Mouse (Mus musculus) spleen, embryonic (tissue): ENCODE measurements around the gene Gna13.

Experiments
- CTCF ChIA-PET: fragments of 350-600 bp; sonication (Branson Sonifier 250); formaldehyde crosslinking; loops from one replicate; lab custom pipeline; 2022; lab: Charles Lee

Gene Gna13

DNA sequence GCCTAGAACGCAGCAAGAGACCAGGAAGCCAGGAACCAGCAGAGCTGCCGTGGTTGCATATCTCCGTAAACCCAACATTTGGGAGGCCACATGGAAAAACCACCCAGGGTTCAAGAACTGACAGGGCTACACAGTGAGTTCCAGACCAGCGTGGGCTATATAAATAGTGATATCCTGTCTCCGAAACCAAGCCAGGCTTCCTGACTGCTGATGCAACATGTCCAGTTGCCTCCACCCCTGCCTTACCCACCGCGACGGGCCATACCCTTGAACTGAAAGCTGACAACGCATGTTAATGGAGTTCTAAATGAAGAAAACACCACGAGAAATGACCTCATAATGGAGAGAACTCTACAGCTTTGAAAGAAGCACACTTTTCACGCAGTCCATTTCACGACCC, 14.2 kb upstream of the Gna13 start:
- CTCF ChIA-PET: no interaction called here

- CTCF ChIA-PET: no interaction called here
Measured at GRCm38 (mm10) chr11:109349652-109350316, 12.8 kb upstream of the Gna13 start.

DNA sequence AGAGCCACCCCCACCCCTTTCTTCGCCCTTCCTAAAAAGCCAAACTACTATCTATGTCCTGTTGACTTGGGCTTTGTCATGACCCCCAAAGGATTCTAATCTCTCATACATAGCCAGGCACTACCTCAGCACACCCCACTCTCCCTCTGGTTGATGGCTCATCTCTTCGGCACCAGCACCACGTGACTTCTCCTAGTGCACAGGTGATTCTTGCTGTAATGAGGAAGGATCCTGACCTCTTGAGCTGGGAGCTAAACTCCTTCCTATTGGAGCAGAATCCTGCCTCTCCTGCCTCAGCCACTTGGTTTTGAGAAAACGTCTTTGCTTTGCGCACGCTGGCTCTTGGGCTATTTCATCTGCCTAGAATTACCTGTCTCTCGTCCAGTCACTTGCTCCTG, 12.3 kb upstream of the Gna13 start:
- CTCF ChIA-PET: no interaction called here

GRCm38 (mm10) chr11:109351489-109351888, 11.1 kb upstream of the Gna13 start:
- CTCF ChIA-PET: no interaction called here

DNA sequence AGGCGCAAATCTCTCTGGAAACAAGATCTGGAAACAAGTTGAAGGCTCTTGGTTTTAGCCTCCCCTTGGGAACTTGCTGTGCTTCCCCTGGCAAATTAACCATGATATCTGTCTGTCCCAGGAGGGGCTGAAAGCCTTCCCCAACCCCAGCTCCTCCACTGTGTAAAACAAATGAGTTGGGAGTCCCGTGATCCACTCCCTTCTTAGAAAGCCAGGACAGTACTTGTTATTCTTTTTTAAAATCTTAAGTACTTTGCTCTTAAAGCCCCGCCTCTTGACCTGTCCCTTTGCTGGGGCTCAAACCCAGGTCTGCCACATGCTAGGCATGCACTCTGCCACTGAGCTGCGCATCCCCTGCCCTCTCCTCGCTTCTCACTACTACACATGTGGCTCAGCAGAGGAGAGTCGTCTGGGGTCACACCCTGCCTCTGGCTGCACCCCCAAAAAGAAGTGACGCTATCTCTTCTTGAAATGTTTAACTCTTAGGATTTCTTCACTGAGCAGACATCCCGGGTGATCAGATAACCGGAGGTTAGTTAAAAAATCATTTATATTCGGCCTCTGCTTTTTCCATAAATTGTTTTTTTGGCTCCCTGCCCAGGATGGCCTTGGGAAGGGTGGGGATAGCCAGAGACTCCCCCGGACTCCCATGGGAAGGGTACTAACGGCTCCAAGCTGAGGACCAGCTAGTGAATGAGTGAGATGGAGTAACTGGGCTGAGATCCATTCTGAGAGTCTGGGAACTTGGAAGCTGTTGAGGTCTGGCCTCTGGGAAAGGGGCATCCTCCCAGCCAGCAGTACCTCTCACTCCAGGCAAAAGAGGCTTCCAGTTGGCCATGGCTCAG, 9.0 kb upstream of the Gna13 start:
- CTCF ChIA-PET: interaction anchor here (0.5 kb wide), 1 partner anchor 1089 kb away, joined by 18 read pairs; no protein-coding TSS in a partner anchor

DNA sequence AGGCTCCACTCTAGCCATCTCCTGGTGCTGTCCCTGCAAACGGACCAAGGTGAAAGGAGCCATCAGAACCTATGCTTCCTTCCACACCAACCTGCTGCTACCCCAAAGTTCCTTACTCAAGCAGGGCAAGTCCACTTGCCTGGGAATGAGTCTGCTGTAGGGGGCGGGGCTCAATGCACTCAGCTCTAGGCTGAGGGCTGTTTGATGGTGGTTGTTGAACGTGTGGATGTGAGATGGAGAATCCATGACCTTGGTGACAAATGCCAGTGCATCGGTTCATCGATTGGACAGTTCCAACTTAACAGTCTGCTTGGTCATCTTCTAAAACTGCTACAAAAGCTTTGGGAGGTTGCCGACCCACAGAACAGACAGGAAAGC, 8.4 kb upstream of the Gna13 start:
- CTCF ChIA-PET: no interaction called here

DNA sequence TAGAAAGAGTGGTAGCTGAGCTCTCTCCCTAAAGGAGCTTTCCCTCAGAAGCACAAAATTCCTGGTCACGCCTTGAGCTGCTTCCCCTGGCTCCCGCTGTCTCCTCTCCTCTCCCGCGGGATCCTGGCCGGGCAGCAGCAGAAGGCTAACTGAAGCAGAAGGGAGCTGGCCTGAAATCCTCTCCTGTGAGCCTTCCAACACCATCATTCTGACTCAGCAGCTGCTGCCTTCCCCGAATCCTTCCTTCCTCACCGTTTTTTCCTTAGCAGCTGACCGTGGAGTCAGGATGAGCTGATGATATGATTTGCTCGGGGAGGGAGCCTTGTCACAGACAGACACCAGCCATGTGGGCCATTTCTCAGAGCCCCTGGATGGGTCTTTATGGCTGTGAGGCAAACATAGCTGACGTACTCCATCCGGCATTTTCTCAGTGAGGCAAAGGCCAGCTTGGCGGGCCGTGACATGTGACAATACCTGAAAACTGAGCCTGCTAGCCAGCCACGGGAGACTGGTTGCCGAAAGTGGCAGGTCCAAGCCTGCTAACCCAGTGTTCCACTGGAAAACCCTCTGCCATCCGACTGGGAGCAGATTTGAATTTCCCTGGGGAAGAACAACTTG, 6.8 kb upstream of the Gna13 start:
- CTCF ChIA-PET: no interaction called here

GRCm38 (mm10) chr11:109357171-109357570, 5.5 kb upstream of the Gna13 start:
- CTCF ChIA-PET: interaction anchor here (0.5 to 0.7 kb wide), 2 partner anchors 55 to 613 kb away, joined by 3 to 4 read pairs; no protein-coding TSS in a partner anchor

- CTCF ChIA-PET: no interaction called here
Measured at GRCm38 (mm10) chr11:109358549-109358948, 4.1 kb upstream of the Gna13 start.

DNA sequence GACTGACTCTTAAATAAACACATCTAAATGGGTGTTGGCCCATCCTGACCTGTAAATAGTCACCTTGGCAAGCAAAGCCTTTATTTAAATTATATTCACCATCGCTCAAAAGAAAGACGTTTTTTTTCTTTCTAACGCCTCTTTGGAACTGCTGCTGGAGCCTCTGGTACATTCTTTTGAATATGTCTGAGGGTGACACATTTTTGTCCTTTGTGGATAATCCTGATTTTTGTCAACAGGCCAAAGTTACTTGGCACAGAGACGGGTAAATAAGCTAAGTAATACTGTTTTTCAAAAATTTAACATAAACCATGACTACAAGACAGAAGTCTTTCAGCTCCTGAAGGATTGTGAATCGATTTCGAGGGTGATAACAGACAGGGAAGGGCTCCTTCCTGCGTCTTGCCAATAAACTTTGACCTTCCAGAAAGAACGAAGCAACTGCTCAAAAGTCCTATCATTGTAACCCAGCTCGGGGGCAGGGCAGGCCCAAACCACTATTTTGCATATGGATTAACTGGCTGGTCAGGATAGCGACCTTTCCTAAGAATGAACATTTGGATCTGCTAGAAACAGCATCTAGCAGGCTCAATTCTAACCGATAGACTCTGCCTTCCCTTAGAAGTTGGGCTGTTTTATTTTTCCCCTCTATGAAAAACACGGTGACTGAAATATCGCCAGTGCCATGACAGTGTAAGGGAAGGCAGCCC, 3.4 kb upstream of the Gna13 start:
- CTCF ChIA-PET: no interaction called here

DNA sequence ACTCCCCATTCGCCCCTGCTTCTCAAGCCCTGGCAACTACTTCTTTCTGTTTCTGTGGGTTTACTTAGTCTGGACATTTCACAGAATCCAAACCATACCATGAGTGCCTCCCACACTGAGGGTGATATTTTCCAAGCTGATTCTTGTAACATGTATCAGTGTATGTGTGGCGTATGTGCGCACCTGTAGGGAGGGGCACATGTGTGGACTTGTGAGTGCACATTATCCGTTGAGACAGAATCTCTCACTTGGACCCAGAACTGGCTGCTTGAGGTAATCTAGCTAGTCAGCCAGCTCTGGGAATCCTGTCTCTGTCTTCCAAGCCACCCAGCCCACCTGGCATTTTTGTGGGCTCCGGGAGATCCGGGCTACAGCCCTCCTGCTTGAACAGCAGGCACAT, 2.5 kb upstream of the Gna13 start:
- CTCF ChIA-PET: interaction anchor here (1.2 kb wide), 1 partner anchor 29 kb away, joined by 4 read pairs; no protein-coding TSS in a partner anchor

- CTCF ChIA-PET: interaction anchor here (1.2 to 1.6 kb wide), 2 partner anchors 15 to 29 kb away, joined by 4 to 5 read pairs; no protein-coding TSS in a partner anchor
Measured at GRCm38 (mm10) chr11:109360581-109361040, 2.0 kb upstream of the Gna13 start.

- CTCF ChIA-PET: interaction anchor here (1.2 to 1.6 kb wide), 2 partner anchors 16 to 30 kb away, joined by 4 to 5 read pairs; no protein-coding TSS in a partner anchor
Measured at GRCm38 (mm10) chr11:109361241-109361630, 1.4 kb upstream of the Gna13 start.

DNA sequence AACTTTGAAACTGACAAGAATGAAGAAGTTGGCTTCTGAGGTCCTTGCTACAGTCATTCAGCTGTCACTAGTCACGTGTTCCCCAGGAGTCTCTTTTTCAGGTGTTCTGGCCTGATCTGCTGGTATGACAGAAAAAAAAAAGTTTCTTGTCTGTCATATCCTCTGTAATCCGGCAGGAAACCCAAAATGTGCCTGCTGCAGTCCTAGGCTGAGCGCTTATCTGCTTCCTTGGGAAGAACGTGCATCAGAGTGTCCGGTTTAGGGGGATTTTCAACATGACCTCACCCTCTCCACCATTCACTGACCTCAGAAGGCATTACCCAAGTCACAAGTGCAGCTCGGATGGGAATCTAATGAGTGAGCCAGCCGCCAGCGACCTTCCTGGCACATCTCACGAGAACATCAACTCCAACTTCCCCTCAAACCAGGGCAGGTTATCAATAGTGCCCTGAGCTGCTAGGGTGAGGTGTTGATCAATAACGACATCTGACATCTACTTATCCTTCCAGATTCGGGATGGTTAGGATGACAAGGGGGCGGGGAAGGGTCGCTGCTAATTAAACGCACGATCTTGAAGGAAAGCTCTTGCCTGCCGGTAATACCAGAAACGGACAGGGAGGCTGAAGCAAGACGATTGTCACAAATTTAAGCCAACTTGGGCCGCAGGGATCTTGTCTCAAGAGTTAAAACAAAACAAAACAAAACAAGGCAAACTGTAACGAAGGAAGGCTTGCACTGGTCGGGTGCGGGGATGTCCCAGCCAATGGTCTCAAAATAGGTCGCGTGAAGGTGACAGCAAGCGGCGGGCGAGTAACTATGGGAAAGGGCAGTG, 784 bp upstream of the Gna13 start:
- CTCF ChIA-PET: interaction anchor here (0.9 to 1.6 kb wide), 2 partner anchors 17 to 60 kb away, joined by 4 to 5 read pairs; no protein-coding TSS in a partner anchor

DNA sequence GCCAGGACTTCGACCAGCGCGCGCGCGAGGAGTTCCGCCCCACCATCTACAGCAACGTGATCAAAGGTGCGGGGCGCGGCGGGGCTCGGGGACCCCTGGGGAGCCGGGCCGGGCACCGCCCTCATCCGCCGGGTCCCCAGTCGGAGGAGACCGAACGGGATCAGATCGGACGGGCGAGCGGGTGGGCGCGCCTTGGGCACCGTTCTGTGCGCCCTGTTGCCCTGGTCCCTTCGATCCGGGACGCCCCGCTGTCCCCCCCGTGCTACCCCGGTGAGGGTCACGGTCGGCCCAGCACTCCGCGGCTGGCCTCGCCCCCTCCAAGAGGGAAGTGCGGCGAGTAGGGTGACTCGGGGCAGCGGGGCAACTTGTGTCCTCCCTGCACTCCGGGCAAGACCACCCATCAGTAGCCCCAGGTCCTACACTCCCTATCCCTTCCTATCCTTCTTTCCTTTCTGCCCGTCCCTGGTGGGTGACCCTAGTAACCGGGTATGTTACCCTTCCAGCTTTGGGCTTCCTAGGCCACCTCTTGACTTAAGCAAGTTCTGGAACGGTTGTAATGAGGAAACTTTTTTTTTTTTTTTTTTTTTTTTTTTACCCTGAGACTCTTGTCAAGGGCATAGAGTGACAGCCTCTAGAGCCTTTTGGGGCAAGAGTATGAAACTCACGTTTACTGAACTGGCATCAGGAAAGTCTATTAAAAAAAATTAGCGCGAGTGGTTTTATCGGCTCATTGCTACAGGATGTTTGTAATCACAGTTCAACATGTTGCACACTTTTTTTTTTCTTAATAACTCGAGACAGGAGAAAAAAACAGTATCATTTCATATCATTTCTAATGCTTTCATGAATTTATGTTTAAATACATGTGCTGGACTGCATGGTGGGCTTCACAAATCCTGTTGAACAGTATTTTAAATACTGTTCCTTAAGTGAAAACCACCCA, 831 bp downstream of the Gna13 start:
- CTCF ChIA-PET: interaction anchor here (0.8 kb wide), 1 partner anchor 40 kb away, joined by 4 read pairs; no protein-coding TSS in a partner anchor

- CTCF ChIA-PET: no interaction called here
Measured at GRCm38 (mm10) chr11:109364337-109364736, 1.7 kb downstream of the Gna13 start.

GRCm38 (mm10) chr11:109364881-109365280, 2.2 kb downstream of the Gna13 start:
- CTCF ChIA-PET: interaction anchor here (0.7 kb wide), 1 partner anchor 38 kb away, joined by 3 read pairs; no protein-coding TSS in a partner anchor

- CTCF ChIA-PET: interaction anchor here (0.7 kb wide), 1 partner anchor 37 kb away, joined by 3 read pairs; no protein-coding TSS in a partner anchor
Measured at GRCm38 (mm10) chr11:109365818-109366217, 3.2 kb downstream of the Gna13 start.
